Mouse (Mus musculus): ENCODE data around the gene Slc6a1.

Slc6a1 gene

DNA sequence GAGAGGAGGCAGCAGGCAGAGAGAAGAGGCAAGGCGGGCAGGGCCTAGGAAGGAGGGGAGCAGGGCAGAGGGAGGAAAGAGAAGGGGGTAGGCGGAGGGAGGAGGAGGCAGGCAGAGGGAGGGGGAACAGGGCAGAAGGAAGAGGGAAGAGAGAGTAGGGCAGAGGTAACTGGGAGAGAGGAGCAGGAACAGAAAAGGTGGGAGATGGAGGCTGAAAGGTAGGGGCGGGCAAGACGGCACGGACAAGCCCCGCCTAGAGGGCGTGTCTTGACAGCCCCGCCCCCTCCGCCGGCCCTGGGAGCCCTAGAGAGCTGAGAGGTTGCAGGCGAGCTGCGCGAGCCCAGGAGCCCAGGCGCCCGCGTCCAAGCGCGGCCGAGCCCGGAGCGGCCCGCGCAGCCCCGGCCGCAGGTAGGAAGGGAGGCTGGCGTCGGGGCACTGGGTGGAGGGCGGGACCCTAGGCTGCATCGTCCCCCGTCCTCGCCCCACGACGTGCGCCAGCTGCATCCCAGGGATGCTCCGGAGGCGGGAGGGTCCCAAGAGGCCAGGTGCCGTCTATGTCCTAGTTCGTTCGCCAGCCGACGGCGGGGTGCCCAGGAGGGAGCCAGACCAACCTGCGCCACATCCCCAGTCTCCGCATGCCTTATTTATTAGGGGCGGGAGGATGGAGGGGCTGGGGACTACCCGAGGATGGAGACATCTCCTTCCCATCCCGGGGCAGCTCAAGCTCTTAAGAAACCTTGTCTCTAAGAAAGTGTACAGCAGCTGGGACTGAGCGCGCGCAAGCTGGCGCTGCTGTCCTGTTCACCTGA lies at the start of gene Slc6a1:
Gene Slc6a1 (plus strand): TSS at position 167 of the 809 bp plus-strand sequence.
- DNase-seq (ENCODE audit: low spot score) = peak; percentile 57

DNA sequence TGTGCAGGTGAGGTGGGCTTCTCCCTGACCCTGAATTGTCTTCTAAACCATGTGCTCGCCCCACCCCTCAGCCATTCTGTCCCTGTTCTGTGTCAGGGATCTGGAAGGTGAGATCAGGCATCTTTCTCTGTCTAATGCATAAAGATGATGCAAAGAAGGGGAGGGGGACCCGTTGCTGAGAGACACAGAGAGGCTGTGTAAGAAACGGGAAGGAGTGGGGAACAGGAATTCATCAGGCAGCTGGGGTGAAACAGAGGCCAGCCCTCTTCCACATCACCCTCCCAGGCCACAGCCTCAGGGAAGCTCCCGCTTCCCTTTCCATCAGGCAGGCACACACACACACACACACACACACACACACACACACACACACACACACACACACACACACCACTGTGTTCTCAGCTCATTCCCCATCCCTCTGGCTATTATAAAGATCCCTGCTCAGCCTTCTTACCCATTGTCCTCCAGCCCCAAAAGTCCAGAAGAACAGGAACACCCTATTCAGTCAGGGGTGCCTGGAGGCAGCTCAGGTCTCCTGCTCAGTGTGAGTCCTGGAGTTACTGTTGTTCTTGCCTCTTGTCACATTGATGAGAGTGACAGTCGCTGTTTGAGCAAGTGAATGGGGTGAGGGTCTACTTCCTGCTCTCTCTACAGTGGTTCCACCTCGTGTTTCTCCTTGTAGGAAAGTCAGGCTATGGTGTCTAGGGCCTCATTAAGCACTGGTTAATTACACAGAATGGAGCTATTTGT lies 43.4 kb upstream of the Slc6a1 start:
- no peak for DNase-seq (ENCODE audit: low spot score)

DNA sequence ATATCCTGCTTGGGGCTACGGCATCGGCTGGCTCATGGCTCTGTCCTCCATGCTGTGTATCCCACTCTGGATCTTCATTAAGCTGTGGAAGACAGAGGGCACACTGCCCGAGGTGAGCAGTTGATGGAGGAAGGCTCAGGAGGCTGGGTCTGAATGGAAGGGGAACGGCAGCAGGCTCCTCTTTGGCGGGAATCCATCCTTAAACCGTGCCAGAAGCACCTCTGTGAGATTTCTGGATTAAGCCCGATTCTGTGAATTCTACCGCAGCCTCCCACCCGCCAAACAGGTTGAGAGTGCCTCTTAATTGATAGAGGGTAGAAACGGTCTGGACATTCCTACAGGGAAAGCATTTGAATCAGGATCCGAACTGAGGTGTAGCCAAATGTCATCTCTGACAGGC lies 36.8 kb upstream of the Slc6a1 start:
- no peak for DNase-seq (ENCODE audit: low spot score)

DNA sequence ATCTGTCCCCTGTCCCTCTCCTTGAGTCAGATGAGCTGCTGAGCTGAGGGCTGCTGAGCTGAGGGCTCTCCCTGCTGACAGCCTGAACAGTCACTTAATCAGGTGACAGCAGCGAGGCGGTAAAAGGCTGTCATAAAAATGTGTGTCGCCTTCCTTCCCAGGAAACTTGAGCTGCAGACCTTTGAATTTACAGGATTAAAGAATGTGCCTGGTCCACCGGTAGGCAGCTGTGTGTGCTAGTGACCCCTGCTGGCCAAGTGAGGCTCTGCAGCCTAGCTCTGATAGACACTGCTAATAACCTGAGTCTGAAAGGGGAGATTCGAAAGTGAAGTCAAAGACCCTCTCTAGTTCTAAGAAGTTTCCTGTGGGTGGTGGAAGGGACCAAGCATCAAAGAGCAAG lies 32.1 kb upstream of the Slc6a1 start:
- peak; percentile 61 for DNase-seq (ENCODE audit: low spot score)

DNA sequence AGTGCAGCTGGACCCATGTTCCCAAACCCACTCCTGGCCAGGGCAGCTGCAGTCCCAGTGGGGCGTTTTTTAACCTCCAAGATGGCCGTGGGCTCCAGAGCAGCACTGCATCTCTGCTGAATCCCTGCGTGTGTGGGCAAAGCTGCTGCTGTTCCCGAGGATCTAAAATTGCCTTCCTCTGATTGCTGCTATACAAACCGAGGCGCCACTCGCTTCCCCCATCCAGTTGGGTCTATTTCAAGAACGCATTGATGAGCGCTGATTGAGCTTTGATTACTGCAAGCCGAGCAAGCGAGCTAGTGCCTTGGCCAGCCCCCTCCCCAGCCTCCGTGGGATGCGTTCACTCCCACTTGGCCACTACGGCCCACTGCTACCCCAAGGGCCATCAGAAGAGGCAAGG lies 27.5 kb upstream of the Slc6a1 start:
- DNase-seq (ENCODE audit: low spot score) = no peak

DNA sequence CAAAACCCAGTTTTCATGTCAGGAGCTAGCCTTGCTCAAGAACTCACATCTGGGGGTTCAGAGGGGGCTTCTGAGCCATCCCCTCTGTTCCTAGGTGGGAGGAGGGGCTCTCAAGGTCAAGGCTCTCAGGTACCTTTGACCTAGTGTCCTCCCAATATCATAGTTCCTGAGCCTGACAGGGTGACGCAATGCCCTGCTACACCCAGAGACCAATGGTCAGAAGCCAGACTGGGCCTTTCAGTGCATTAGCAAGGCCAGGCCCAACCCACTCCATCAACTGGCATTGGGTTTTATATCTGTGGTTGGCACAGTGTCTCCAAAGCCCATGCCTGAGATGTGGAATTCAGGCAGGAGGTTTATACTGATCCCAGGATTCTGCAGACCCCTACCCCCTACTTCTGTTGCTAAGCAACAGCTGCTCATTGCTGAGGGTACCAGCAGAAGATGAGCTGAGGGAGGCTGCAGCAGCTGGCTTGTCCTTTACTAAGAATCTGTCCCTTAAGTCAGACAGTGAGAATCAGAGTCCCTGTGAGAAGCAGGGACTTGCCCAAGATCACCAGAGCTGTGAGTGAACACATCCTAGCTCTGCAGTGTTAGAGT lies 24.6 kb upstream of the Slc6a1 start:
- DNase-seq (ENCODE audit: low spot score) = no peak

DNA sequence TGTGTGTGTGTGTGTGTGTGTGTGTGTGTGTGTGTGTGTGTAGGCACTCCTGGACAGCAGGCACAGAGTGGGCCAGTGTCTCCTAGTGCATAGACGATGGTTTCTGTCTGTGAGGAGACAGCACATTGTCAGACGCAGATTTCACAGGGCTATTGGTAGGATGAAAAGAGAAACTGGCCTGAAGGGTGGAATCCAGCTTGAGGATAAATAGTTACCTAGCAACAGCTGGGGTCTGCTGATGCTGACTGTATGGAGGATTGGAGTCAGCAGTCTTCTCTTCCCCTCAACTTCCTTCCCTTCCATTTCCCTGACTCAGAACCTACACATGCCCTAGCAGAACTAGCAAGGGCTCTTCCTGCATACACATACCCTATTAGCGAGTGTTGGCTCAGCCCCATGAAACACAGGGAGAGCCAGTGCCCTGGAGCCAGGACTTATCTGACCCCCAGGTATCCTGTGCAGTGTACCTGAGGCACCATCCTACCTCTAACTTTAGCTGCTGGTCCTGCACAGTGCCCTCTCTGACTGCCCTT lies 23.7 kb upstream of the Slc6a1 start:
- DNase-seq (ENCODE audit: low spot score) = no peak

GRCm38 (mm10) chr6:114261609-114262008 lies 20.8 kb upstream of the Slc6a1 start:
- no peak for DNase-seq (ENCODE audit: low spot score)

GRCm38 (mm10) chr6:114264010-114264409 lies 18.4 kb upstream of the Slc6a1 start:
- no peak for DNase-seq (ENCODE audit: low spot score)

- no peak for DNase-seq (ENCODE audit: low spot score)
Observed at GRCm38 (mm10) chr6:114264426-114264825, 18.0 kb upstream of the Slc6a1 start.

GRCm38 (mm10) chr6:114266273-114266672 lies 16.2 kb upstream of the Slc6a1 start:
- no peak for DNase-seq (ENCODE audit: low spot score)

DNA sequence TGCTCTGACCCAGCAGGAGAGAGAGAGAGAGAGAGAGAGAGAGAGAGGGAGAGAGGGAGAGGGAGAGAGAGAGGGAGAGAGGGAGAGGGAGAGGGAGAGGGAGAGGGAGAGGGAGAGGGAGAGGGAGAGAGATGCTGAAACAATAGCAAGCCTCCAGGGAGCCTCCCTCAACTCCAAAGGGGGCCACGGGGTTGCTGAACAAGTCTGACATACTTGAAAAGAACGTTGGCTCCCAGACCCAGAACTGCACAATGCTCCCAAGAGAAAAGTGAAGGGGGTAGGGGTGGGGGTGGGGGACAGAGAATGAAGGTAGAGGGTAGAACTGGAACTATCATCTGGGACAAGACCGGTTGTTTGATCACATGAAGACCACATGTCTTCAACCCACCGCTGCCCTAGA lies 14.5 kb upstream of the Slc6a1 start:
- no peak for DNase-seq (ENCODE audit: low spot score)

DNA sequence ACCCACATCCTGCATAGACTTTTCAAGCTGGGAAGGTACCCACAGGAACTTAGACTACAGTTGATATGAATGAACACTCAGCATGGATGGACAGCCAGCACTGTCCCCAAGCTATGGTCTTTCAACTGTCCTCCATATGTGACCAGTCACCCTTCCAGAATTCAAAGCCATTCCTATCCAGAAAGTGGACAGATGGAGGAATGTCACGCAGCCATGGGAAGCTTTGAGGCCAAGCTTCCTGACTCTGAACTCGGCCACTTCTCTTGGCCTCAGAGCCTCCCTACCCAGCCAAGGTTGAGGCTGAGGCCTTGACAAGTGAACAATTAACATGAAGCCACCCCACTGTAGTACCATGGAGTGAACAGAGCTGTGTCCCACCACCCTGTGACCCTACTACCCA lies 12.8 kb upstream of the Slc6a1 start:
- no peak for DNase-seq (ENCODE audit: low spot score)

DNA sequence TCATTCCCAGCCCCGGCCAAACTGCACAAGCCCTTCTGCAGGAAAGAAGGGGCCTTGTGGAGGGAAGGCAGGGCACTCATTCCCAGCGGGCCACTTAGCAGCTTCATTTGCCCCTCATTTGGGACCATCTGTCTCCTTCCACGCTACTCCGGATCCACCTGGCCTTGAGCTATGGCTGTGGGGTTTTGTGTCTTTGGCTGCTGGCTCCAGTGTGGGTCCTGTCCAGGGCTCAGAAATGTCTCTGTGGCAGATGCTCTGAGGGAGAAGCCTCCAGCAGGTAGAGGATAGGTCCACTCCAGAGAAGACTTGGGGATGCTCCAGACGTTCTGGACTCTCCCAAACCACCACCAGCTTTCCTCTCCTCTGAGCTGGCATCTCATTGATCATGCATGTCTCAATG lies 11.6 kb upstream of the Slc6a1 start:
- DNase-seq (ENCODE audit: low spot score) = no peak

DNA sequence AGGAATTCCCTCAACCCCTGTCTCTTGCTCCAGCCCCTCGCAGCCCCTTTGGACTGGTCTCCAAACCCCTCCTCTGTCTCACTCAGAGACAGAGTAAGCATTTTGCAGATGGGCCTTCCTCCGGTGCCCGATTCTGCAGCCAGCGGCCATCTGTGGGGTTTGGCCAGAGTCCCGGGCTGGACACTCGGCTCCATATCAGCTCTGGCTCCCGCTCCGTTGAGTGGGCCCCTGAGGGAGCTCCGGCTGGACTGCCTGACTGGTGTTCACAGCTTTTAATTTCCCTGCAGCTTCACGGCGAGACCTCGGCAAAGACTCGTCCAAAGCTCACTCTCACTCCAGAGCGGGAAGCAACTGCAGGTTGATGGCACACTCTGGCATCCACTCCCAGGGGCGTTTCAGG lies 10.2 kb upstream of the Slc6a1 start:
- DNase-seq (ENCODE audit: low spot score) = peak; percentile 25

DNA sequence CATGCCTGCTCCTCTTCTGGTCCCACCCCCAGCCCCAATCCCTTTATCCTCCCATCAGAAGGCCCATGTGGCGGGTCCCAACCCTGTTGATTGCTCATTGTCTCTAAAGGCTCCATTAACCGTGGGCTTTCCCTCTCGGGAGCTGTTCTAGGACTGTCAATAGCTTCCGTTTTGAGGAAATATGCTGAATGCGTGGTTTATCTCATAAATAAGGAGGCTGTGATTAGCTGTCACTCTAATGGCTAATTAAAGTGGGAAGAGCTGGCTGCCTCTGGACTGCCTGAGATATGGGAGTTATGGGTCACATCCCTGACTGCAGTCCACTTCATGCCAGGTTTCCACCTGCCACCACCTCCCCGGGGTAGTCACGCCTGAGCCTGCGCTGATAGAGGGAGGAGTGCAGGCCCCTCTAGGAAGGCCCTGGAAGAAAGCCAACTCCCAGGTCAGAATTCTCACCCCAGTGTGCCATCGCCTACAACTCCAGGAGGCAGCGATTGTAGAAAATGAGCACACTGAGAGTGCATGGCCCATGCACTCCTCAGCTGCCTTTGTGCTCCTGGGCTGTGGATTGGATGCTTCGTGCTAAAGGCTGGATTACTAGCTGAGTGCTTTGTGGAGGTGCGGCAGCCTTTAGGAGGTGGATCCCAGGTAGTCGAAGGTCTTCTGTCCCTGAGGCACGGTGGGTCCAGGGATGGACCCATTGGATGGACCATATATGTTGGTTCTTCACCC lies 8.3 kb upstream of the Slc6a1 start:
- no peak for DNase-seq (ENCODE audit: low spot score)

GRCm38 (mm10) chr6:114275800-114276199 lies 6.6 kb upstream of the Slc6a1 start:
- DNase-seq (ENCODE audit: low spot score) = no peak

GRCm38 (mm10) chr6:114283278-114283770 lies 889 bp downstream of the Slc6a1 start:
- no peak for DNase-seq (ENCODE audit: low spot score)

- DNase-seq (ENCODE audit: low spot score) = no peak
Observed at GRCm38 (mm10) chr6:114283927-114284703, 1.7 kb downstream of the Slc6a1 start.

DNA sequence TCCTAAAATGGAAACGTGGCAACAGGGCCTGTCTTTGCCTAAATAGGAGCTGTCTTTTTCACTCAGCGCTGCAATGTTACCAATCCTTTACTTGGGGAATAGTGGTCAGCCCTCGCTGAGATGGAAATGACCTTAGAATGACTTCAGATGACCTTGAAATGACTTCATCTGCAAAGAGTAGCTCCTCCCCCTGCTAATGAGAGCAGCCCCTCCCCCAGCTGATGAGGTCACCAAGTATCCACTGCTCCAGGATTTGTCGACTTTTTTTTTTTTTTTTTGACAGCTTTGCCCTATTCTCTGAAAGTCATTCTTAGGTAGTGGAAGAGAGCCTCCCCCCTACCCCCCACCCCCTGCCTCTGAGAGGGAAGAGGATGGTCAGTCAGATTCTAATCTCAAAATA lies 3.0 kb downstream of the Slc6a1 start:
- no peak for DNase-seq (ENCODE audit: low spot score)

- no peak for DNase-seq (ENCODE audit: low spot score)
Observed at GRCm38 (mm10) chr6:114289106-114289505, 6.7 kb downstream of the Slc6a1 start.
